Mouse (Mus musculus): ENCODE data around the gene Olfr1002.
"Not testable (repeated sequence)": the region's sequence is repeated elsewhere in the genome, so short reads cannot be mapped to it uniquely, and the experiment has no call there.

Gene Olfr1002

DNA sequence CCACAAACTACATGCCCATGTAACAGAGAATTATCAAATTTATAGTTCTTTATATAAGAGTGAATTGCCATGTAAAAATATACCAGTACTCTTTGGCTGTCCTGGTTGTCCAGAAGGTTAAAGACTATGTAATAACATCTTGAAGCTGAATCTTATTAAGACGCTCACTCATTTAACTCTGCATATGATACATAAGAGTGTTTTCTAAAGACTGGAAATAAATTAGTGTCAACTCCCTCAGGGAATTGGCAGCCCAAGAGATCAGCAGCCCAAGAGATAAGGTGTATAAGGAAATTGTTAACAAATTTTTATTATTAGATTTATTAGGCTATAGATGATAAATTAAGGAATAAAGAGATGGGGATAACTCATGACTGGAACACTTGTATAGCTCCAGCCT, at the start of gene Olfr1002:
Gene Olfr1002 (minus strand): TSS at position 101 of the 400 bp plus-strand sequence.
- no peak for DNase-seq (ENCODE audit: low read depth, low spot score)

DNA sequence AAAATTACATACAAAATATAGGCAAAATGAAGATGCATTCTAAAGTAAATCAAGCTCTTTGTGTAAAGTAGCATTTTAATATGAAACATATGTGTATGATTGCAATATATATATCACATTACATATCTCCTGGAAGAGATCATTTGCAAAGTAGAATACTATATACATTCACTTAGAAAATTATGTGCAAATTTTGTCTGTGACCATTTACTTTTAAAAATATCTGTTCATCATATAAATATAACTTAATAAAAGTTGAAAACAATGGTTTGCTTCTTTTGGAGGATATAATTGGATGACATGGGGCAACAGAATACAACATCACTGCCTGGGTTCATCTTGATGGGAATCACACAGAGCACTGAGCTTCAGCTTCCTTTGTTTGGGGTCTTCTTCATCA, 38.6 kb upstream of the Olfr1002 start, which contains the start of gene Olfr1008:
Gene Olfr1008 (plus strand): TSS at position 301 of the 400 bp plus-strand sequence.
- DNase-seq (ENCODE audit: low read depth, low spot score) = no peak

DNA sequence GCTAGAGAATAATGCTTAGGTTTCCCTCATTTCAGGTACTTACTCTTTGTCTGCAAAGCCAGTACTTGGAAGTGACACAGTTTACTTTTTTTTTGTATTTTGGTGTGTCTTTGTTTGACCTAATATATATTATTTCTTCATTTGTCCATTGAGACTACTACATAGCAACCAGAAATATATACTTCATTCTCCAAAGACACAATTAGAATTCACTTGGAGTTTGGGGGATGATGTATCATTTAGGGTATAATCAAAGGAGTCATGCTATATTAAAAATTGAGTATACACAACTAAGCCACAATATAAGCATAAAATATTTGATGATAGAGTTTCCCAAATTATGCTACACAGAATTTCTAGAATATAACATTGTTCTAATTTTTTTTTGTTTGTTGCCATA, 28.2 kb upstream of the Olfr1002 start, which contains the start of gene Olfr1006:
Gene Olfr1006 (minus strand): TSS at position 101 of the 400 bp plus-strand sequence.
- DNase-seq (ENCODE audit: low read depth, low spot score) = no peak

DNA sequence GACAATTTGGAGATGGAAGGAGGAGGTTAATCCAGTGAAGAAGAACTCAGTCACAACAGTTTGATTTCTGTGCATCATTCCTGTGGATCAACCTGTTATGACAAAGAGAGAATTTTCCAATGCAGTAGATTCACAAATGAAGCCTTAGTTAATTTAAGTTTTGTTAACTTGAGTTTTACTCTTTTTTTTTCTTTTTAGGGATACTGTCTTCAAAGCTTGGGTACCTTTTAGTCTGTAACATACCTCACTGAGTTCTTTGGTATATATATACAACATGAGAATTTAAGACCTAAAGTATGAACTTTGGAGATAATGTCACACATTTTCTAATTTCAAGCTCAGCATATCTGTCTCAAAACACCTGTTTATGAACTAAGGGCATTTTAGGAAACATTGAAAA, 13.9 kb upstream of the Olfr1002 start, which contains the start of gene Olfr154:
Gene Olfr154 (minus strand): TSS at position 101 of the 400 bp plus-strand sequence.
- not testable (repeated sequence) for DNase-seq (ENCODE audit: low read depth, low spot score)

DNA sequence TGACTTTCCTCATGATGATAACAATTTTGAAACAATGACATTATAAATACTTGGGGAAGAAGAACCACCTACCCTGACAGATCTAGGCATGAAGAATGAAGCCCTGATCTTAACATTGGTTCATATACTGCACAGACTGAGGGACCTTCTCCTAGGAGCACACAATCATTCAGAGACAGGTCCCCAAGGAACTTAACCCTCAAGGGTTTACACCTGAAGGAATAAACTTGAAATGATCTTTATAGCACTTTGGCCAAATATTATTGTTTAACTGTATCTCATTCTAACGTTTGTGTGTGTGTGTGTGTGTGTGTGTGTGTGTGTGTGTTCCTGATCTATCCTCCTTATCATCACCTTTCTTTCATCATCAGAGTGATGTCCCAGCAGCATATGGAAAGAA, 38.7 kb downstream of the Olfr1002 start, which contains the start of gene Olfr1000:
Gene Olfr1000 (minus strand): TSS at position 101 of the 400 bp plus-strand sequence.
- DNase-seq (ENCODE audit: low read depth, low spot score) = no peak
